Mouse (Mus musculus): ENCODE results near the gene Tmem238.

GRCm38 (mm10) chr7:4740309-4740727, 49.1 kb downstream of the Tmem238 start:
- TF ChIP-seq BHLHE40 (IDR thresholded peaks at IDR 0.05; ENCODE audit: low read depth, low read length) (no peak), ZMIZ1 (IDR thresholded peaks at IDR 0.05; ENCODE audit: low read depth, low read length) (no peak), POLR2A (IDR thresholded peaks at IDR 0.05; ENCODE audit: low read depth, low read length) (no peak)

Measured in CH12.LX (cell line).